Mouse (Mus musculus): ENCODE data around the gene Rrnad1. TPM values are rescaled to one million over a fixed set of nuclear protein-coding genes. Genes with fewer than 3 reads are reported as not detected.

Rrnad1 gene
- polyA plus RNA-seq, 1 experiment from 2014 or later = 17.9 TPM

DNA sequence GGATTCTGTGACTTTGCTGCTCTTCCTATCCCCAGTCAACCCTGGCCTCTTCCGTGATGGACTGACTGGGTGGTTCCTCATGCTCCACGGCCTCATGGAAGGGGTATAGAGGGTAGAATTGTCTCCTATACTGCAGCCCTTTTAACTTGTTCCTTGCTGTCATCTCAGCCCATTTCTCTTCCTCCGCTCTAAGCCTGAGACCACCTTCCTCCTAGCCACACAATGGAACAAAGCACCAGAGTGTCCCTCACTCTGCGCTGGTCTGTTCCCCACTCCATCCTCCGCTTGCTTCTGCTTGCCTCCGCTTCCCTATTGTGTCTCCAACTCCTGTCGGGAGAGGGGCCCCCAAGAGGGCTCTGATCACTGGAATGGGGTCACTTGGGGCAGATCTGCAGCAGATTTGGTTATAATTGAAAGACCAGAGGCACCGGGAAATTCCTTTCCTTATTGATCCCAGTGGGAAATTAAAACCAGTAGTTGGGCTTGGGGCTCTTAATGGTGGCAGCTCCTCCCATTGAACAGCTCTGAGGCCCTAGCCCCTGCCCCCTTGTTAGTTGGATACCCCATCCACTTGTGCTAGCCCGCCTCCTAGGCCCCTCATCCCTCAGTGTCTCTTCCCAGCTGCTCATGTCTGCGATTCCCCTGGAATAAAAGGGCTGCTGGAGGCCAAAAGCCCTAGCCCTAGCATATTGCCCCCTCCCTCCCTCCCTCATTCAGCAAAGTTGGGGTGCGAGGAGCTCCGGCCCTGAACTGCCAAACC, 15.4 kb upstream of the Rrnad1 start:
- H3K9ac ChIP-seq (ENCODE audit: low read length) = no peak overlapping the region
- ATAC-seq (replicated peaks; ENCODE audit: low FRiP score, low TSS enrichment, low read depth) (no peak), DNase-seq (ENCODE audit: low spot score) (no peak)
- H3K4me1 ChIP-seq (replicated peaks; ENCODE audit: control insufficient read depth, insufficient read depth, low read length) = peaks cover 37% of the 10 kb centered on the region
- no peak overlapping the region for H3K27ac ChIP-seq (ENCODE audit: low read depth)
- H3K36me3 ChIP-seq (ENCODE audit: control insufficient read depth, insufficient read depth, low read length) = peaks cover 18% of the 10 kb centered on the region
- 42% methylated on average over 12 of the region's 12 CpGs for WGBS
- peaks cover 27% of the 10 kb centered on the region for H3K27me3 ChIP-seq (replicated peaks; ENCODE audit: control insufficient read depth, insufficient read depth, low read length)
- H3K9me3 ChIP-seq (ENCODE audit: control insufficient read depth, low read length) = no peaks in the 10 kb centered on the region
- H3K4me3 ChIP-seq (ENCODE audit: low read depth, low read length) = no peak overlapping the region
- H3K4me2 ChIP-seq (ENCODE audit: low read length) = no peak overlapping the region

DNA sequence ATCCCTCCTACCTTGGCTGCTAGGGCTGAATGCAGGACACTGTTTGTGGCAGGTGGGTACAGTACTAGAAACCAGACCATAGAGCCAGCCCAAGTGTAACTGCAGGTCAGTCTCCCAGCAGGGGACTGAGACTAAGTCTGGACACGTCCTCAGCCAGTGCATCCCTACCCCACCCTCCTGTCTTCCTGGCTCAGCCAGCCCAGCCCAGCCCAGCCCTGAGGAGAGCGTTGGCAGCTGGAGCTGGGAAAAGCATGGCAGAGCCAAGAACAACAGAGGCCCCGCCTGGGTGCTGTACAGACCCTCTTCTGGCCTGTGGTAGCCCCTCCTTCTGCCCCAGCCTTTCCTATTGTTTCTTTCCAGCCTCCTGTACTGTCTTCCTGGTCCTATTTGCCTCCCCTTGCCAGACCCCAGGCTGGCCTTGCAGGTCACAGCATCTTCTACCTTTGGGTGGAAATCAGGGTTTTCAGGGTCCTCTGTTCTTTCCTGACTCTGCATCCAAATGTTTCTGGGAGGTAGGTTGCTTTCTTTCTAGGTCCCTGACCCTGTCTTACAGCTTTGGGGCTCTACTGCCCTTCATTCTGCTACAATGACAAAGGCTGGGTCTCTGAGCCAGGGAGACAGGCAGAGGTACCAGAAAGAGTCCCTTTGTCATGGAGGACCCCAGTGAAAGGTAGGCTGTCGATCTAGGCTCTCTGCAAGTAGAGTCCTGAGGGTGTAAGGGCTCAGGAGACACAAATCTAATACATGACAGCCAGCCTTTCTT, 14.5 kb upstream of the Rrnad1 start:
- Histone ChIP-seq H3K4me1 (replicated peaks; ENCODE audit: control insufficient read depth, insufficient read depth, low read length) (peaks cover 34% of the 10 kb centered on the region), H3K4me3 (ENCODE audit: low read depth, low read length) (no peak overlapping the region), H3K9ac (ENCODE audit: low read length) (no peak overlapping the region), H3K4me2 (ENCODE audit: low read length) (no peak overlapping the region), H3K27me3 (replicated peaks; ENCODE audit: control insufficient read depth, insufficient read depth, low read length) (peaks cover 21% of the 10 kb centered on the region), H3K36me3 (ENCODE audit: control insufficient read depth, insufficient read depth, low read length) (peaks cover 27% of the 10 kb centered on the region), H3K27ac (ENCODE audit: low read depth) (no peak overlapping the region), H3K9me3 (ENCODE audit: control insufficient read depth, low read length) (no peaks in the 10 kb centered on the region)
- 40% methylated on average over 4 of the region's 4 CpGs for WGBS
- ATAC-seq (replicated peaks; ENCODE audit: low FRiP score, low TSS enrichment, low read depth) (no peak), DNase-seq (ENCODE audit: low spot score) (no peak)

DNA sequence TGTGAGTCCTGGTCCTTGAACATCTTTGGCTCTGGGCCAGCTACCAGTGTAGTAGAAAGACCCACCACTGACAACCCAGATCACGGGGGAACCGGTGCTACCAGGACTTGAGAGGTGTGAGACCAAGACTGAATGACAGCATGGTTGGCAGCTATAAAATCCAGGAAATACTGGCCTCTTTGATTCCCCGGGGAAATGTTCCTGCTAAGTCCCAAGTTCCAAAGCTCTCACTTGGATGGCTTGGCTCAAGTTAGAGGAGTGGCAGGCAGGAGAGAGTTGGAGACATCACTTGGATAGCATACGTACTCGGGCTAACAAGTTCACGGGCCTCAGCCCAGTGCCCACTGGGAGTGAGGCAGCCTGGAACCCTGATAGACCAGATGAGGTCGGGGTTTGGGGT, 13.1 kb upstream of the Rrnad1 start:
- H3K4me3 ChIP-seq (ENCODE audit: low read depth, low read length) = no peak overlapping the region
- 69% methylated on average over 7 of the region's 7 CpGs for WGBS
- ATAC-seq (replicated peaks; ENCODE audit: low FRiP score, low TSS enrichment, low read depth) = no peak
- H3K9ac ChIP-seq (ENCODE audit: low read length) = no peak overlapping the region
- peaks cover 9% of the 10 kb centered on the region for H3K27me3 ChIP-seq (replicated peaks; ENCODE audit: control insufficient read depth, insufficient read depth, low read length)
- no peak for DNase-seq (ENCODE audit: low spot score)
- H3K4me1 ChIP-seq (replicated peaks; ENCODE audit: control insufficient read depth, insufficient read depth, low read length) = peaks cover 22% of the 10 kb centered on the region
- H3K9me3 ChIP-seq (ENCODE audit: control insufficient read depth, low read length) = no peaks in the 10 kb centered on the region
- H3K4me2 ChIP-seq (ENCODE audit: low read length) = no peak overlapping the region
- peaks cover 42% of the 10 kb centered on the region for H3K36me3 ChIP-seq (ENCODE audit: control insufficient read depth, insufficient read depth, low read length)
- H3K27ac ChIP-seq (ENCODE audit: low read depth) = no peak overlapping the region

DNA sequence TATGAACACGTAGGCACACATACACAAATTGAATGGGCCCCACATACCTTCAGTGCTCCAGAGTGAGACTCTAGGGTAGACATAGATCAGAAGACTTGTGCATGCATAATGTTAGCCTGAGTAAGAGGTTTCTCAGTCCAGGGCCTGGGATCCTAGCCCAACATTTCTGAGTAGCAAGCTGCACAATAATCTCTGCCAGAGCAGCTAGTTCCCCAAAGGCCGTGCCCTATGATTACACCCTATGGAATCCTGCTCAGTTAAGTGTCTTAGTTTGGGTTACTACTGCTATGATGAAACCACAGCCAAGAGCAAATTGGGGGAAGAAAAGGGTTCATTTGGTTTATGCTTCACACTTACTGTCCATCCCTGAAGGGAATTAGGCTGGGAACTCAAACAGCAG, 12.0 kb upstream of the Rrnad1 start:
- WGBS = 92% methylated on average over 2 of the region's 2 CpGs
- H3K27me3 ChIP-seq (replicated peaks; ENCODE audit: control insufficient read depth, insufficient read depth, low read length) = no peaks in the 10 kb centered on the region
- H3K4me2 ChIP-seq (ENCODE audit: low read length) = no peak overlapping the region
- DNase-seq (ENCODE audit: low spot score) (no peak), ATAC-seq (replicated peaks; ENCODE audit: low FRiP score, low TSS enrichment, low read depth) (no peak)
- no peak overlapping the region for H3K4me3 ChIP-seq (ENCODE audit: low read depth, low read length)
- H3K36me3 ChIP-seq (ENCODE audit: control insufficient read depth, insufficient read depth, low read length) = peaks cover 53% of the 10 kb centered on the region
- H3K4me1 ChIP-seq (replicated peaks; ENCODE audit: control insufficient read depth, insufficient read depth, low read length) = peaks cover 13% of the 10 kb centered on the region
- H3K9ac ChIP-seq (ENCODE audit: low read length) = no peak overlapping the region
- no peaks in the 10 kb centered on the region for H3K9me3 ChIP-seq (ENCODE audit: control insufficient read depth, low read length)
- H3K27ac ChIP-seq (ENCODE audit: low read depth) = no peak overlapping the region

DNA sequence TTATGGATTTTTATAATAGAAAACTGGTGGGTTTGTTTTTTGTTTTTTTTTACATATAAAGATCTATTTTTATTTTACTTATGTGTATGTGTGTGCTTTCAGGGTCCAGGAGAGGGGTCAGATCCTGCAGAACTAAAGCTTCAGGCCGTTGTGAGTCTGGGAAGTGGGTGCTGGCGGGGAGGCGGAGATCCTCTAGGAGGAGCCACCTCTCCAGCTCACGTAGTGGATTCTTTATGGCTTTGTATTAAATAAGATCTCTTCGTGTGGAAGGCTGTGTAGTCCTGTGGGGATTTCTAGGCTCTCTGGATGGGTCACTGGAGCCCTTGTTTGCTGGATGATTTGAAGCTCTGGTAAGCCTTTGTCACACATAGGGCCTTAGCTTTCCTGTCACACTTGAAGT, 10.1 kb upstream of the Rrnad1 start:
- Histone ChIP-seq H3K27ac (ENCODE audit: low read depth) (no peak overlapping the region), H3K9ac (ENCODE audit: low read length) (no peak overlapping the region), H3K9me3 (ENCODE audit: control insufficient read depth, low read length) (no peaks in the 10 kb centered on the region), H3K4me1 (replicated peaks; ENCODE audit: control insufficient read depth, insufficient read depth, low read length) (peaks cover 5% of the 10 kb centered on the region; the same call in 1 of the 2 replicates), H3K27me3 (replicated peaks; ENCODE audit: control insufficient read depth, insufficient read depth, low read length) (no peaks in the 10 kb centered on the region), H3K4me2 (ENCODE audit: low read length) (no peak overlapping the region), H3K4me3 (ENCODE audit: low read depth, low read length) (no peak overlapping the region), H3K36me3 (ENCODE audit: control insufficient read depth, insufficient read depth, low read length) (peaks cover 69% of the 10 kb centered on the region)
- DNase-seq (ENCODE audit: low spot score) (no peak), ATAC-seq (replicated peaks; ENCODE audit: low FRiP score, low TSS enrichment, low read depth) (no peak)
- 69% methylated on average over 5 of the region's 5 CpGs for WGBS

DNA sequence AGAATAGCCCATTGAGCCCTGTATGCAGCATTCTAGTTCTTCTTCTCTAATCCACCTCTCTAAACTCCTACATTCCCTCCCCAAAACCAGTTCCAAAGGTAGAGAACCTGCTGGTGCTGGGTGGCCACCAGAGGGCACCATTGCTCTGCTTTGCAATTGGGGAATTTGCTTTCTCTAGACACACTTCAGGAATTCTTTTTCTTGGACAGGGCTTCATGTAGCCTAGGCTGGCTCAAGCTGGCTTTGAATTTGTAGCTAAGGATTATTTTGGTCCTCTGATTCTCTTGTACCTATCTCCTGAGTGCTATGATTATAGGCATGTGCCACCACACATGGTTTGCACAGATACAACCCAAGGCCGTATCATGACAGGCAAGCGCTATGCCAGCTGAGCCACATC, 5.3 kb upstream of the Rrnad1 start:
- H3K4me2 ChIP-seq (ENCODE audit: low read length) = no peak overlapping the region
- DNase-seq (ENCODE audit: low spot score) = peak; percentile 91
- peaks cover 18% of the 10 kb centered on the region for H3K4me1 ChIP-seq (replicated peaks; ENCODE audit: control insufficient read depth, insufficient read depth, low read length)
- H3K27ac ChIP-seq (ENCODE audit: low read depth) = no peak overlapping the region
- H3K4me3 ChIP-seq (ENCODE audit: low read depth, low read length) = no peak overlapping the region
- peak; percentile 51; the same call in 1 of the 2 replicates for ATAC-seq (replicated peaks; ENCODE audit: low FRiP score, low TSS enrichment, low read depth)
- WGBS = 95% methylated on average over 2 of the region's 2 CpGs
- no peaks in the 10 kb centered on the region for H3K9me3 ChIP-seq (ENCODE audit: control insufficient read depth, low read length)
- H3K36me3 ChIP-seq (ENCODE audit: control insufficient read depth, insufficient read depth, low read length) = peaks cover 84% of the 10 kb centered on the region
- H3K27me3 ChIP-seq (replicated peaks; ENCODE audit: control insufficient read depth, insufficient read depth, low read length) = no peaks in the 10 kb centered on the region
- no peak overlapping the region for H3K9ac ChIP-seq (ENCODE audit: low read length)

DNA sequence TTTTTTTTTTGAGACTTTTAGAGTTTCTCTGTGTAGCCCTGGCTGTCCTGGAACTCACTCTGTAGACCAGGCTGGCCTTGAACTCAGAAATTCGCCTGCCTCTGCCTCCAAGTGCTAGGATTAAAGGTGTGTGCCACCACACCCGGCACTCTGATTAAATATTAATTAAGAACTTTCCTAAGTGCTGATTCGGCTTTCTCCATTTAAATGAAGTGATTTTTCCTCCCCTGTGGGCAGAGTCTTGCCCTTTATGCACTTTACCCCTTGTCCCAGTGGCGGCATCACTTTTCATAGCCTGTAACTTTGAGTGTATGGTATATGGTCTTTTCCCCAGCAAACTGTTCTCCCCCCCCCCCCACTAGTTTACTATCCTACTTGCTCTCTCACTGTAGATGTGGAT, 4.7 kb upstream of the Rrnad1 start:
- H3K27ac ChIP-seq (ENCODE audit: low read depth) = no peak overlapping the region
- DNase-seq (ENCODE audit: low spot score) = no peak
- no peak overlapping the region for H3K4me2 ChIP-seq (ENCODE audit: low read length)
- no peak overlapping the region for H3K4me3 ChIP-seq (ENCODE audit: low read depth, low read length)
- no peaks in the 10 kb centered on the region for H3K27me3 ChIP-seq (replicated peaks; ENCODE audit: control insufficient read depth, insufficient read depth, low read length)
- no peaks in the 10 kb centered on the region for H3K9me3 ChIP-seq (ENCODE audit: control insufficient read depth, low read length)
- H3K4me1 ChIP-seq (replicated peaks; ENCODE audit: control insufficient read depth, insufficient read depth, low read length) = peaks cover 20% of the 10 kb centered on the region
- WGBS = 80% methylated on average over 4 of the region's 4 CpGs
- no peak overlapping the region for H3K9ac ChIP-seq (ENCODE audit: low read length)
- H3K36me3 ChIP-seq (ENCODE audit: control insufficient read depth, insufficient read depth, low read length) = peaks cover 78% of the 10 kb centered on the region
- ATAC-seq (replicated peaks; ENCODE audit: low FRiP score, low TSS enrichment, low read depth) = no peak

DNA sequence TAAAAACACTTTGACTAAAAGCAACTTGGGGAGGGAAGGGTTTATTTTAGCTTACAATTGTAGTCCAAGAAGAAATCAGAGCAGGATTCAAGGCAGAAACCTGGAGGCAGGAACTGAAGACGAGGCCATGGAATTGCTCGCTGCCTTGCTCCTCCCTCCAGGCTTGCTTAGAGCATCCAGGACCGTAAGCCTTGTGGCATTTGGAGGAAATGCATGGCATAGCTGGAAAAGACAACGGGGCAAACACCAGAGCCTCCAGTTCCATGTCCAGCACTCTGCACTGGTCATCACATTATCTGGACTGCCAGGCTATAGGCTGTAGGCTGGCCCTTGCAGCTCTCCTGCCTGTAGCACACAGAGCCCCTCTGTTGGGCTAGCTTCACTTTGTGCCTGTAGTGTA, 4.0 kb upstream of the Rrnad1 start:
- Histone ChIP-seq H3K4me3 (ENCODE audit: low read depth, low read length) (no peak overlapping the region), H3K9ac (ENCODE audit: low read length) (no peak overlapping the region)
- 59% methylated on average over 4 of the region's 4 CpGs for WGBS

More for the DNA sequence above, 4.0 kb upstream of the Rrnad1 start:
- Histone ChIP-seq H3K4me1 (replicated peaks; ENCODE audit: control insufficient read depth, insufficient read depth, low read length) (peaks cover 20% of the 10 kb centered on the region), H3K27ac (ENCODE audit: low read depth) (no peak overlapping the region), H3K27me3 (replicated peaks; ENCODE audit: control insufficient read depth, insufficient read depth, low read length) (no peaks in the 10 kb centered on the region), H3K36me3 (ENCODE audit: control insufficient read depth, insufficient read depth, low read length) (peaks cover 71% of the 10 kb centered on the region), H3K9me3 (ENCODE audit: control insufficient read depth, low read length) (no peaks in the 10 kb centered on the region), H3K4me2 (ENCODE audit: low read length) (no peak overlapping the region)
- DNase-seq (ENCODE audit: low spot score) (no peak), ATAC-seq (replicated peaks; ENCODE audit: low FRiP score, low TSS enrichment, low read depth) (no peak)
